ENCODE assay signal across 27 mouse cellular contexts in the genomic region with DNA sequence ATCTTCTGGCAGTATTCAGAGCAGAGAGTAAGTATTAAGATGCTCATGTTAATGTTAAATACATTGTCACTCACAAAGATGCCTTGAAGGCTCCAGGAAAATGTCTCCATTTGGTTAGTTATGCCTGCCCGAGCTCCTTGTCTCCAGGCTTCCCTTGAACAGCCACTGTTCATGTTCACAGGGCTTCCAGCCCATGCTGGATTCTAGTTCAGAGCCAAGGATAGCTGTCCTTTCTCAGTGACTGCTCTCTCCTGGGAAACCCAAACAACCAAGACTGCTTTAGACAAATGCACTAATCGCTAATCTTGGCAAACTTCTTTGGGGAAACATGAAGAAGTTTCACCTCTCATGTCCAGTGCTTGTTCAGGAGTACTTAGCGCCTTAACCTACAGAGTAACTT. TPM values are rescaled to one million over a fixed set of nuclear protein-coding genes. Genes with fewer than 3 reads are reported as not detected.
A peak's percentile ranks its signal among the peaks of the same experiment; 100 is the strongest.
DNase-seq lines count a peak whose midpoint lies in the region; ATAC-seq and TF ChIP-seq lines count a peak whose summit lies in the region.
"Had no signal": no experiment of that assay in that cellular context is flagged by ENCODE, and none has a peak within 500 bp of the region (broad histone marks: within the 10 kb centered on the region; RNA-seq: fewer than 3 reads in every experiment).

No protein-coding gene starts in this region.

- WGBS in heart, embryonic 12.5 days: 84% methylated on average over 3 of the region's 3 CpGs
- WGBS in hindbrain, postnatal 0 days: 83% methylated on average over 3 of the region's 3 CpGs
- WGBS in hindbrain, embryonic 11.5 days: 89% methylated on average over 3 of the region's 3 CpGs
- WGBS in midbrain, postnatal 0 days: 84% methylated on average over 3 of the region's 3 CpGs
- WGBS in midbrain, embryonic 14.5 days: 91% methylated on average over 3 of the region's 3 CpGs

- no peaks in the 10 kb centered on the region for H3K4me1 ChIP-seq in heart, embryonic 12.5 days (replicated peaks)
- no peaks in the 10 kb centered on the region for H3K4me1 ChIP-seq in hindbrain, postnatal 0 days (ENCODE audit: insufficient read depth, low read length)
- H3K4me1 ChIP-seq in hindbrain, embryonic 11.5 days (replicated peaks; ENCODE audit: control insufficient read depth, insufficient read depth, low read length): no peaks in the 10 kb centered on the region
- no peaks in the 10 kb centered on the region for H3K4me1 ChIP-seq in midbrain, postnatal 0 days (ENCODE audit: insufficient read depth, low read length)
- H3K4me1 ChIP-seq in midbrain, embryonic 14.5 days (ENCODE audit: control insufficient read depth, insufficient read depth, low read length): no peaks in the 10 kb centered on the region
- H3K4me1 ChIP-seq in embryonic fibroblast, embryonic 13.5 days (ENCODE audit: control insufficient read depth, insufficient read depth, low read length): no peaks in the 10 kb centered on the region
- H3K4me1 ChIP-seq: embryonic facial prominence, embryonic 10.5 days; embryonic facial prominence, embryonic 12.5 days; forebrain, embryonic 10.5 days; forebrain, embryonic 12.5 days had no signal

- peaks cover 75% of the 10 kb centered on the region for H3K36me3 ChIP-seq in heart, embryonic 12.5 days
- H3K36me3 ChIP-seq in hindbrain, postnatal 0 days (ENCODE audit: insufficient read depth, low read length): peaks cover 51% of the 10 kb centered on the region
- H3K36me3 ChIP-seq in hindbrain, embryonic 11.5 days (ENCODE audit: control insufficient read depth, insufficient read depth, low read length): peaks cover 11% of the 10 kb centered on the region; the same call in 1 of the 2 replicates
- H3K36me3 ChIP-seq in midbrain, postnatal 0 days (ENCODE audit: insufficient read depth, low read length): peaks cover 65% of the 10 kb centered on the region
- H3K36me3 ChIP-seq in midbrain, embryonic 14.5 days (ENCODE audit: control insufficient read depth, insufficient read depth, low read length): peaks cover 89% of the 10 kb centered on the region

- no peak overlapping the region for H3K4me2 ChIP-seq in heart, embryonic 12.5 days
- no peak overlapping the region for H3K4me2 ChIP-seq in hindbrain, postnatal 0 days (ENCODE audit: low read depth, low read length)
- no peak overlapping the region for H3K4me2 ChIP-seq in hindbrain, embryonic 11.5 days (replicated peaks; ENCODE audit: low read depth, low read length)
- no peak overlapping the region for H3K4me2 ChIP-seq in midbrain, postnatal 0 days (ENCODE audit: low read depth, low read length, poor library complexity, severe bottlenecking)
- no peak overlapping the region for H3K4me2 ChIP-seq in midbrain, embryonic 14.5 days (ENCODE audit: low read length)
- H3K4me2 ChIP-seq: embryonic facial prominence, embryonic 12.5 days; forebrain, embryonic 12.5 days had no signal

- no peak for TF ChIP-seq POLR2A in embryonic fibroblast, embryonic 13.5 days (IDR thresholded peaks at IDR 0.05; ENCODE audit: low read depth, low read length)

- no peak overlapping the region for H3K4me3 ChIP-seq in heart, embryonic 12.5 days
- H3K4me3 ChIP-seq in hindbrain, postnatal 0 days (ENCODE audit: low read length): no peak overlapping the region
- H3K4me3 ChIP-seq in hindbrain, embryonic 11.5 days (ENCODE audit: low read depth, low read length): no peak overlapping the region
- no peak overlapping the region for H3K4me3 ChIP-seq in midbrain, postnatal 0 days (ENCODE audit: low read depth, low read length)
- H3K4me3 ChIP-seq in midbrain, embryonic 14.5 days (replicated peaks; ENCODE audit: low read depth, low read length): no peak overlapping the region
- H3K4me3 ChIP-seq in embryonic fibroblast, embryonic 13.5 days (ENCODE audit: insufficient read depth, low read length): no peak overlapping the region
- H3K4me3 ChIP-seq: embryonic facial prominence, embryonic 10.5 days; embryonic facial prominence, embryonic 12.5 days; erythroblast, embryonic 14.5 days; forebrain, embryonic 10.5 days; forebrain, embryonic 12.5 days had no signal

- DNase-seq in heart, adult 11 months: peak; percentile 66
- DNase-seq in hindbrain, postnatal 0 days (ENCODE audit: low spot score): peak; percentile 17
- DNase-seq in hindbrain, embryonic 11.5 days (ENCODE audit: low spot score): no peak
- peak; percentile 46 for DNase-seq in midbrain, postnatal 0 days (ENCODE audit: low spot score)
- no peak for DNase-seq in midbrain, embryonic 14.5 days
- DNase-seq: adrenal gland, adult 8-10 months; adrenal gland, postnatal 14 days; adrenal gland, postnatal 36 days; B cell, adult 2 months; cerebellum, adult 11-12 months; cerebellum, adult 2 months; cerebellum, adult 9-10 months; cerebellum, postnatal 10 days; cerebellum, postnatal 25 days had no signal

- H3K9ac ChIP-seq in heart, embryonic 12.5 days: no peak overlapping the region
- no peak overlapping the region for H3K9ac ChIP-seq in hindbrain, postnatal 0 days (replicated peaks; ENCODE audit: low read length)
- no peak overlapping the region for H3K9ac ChIP-seq in hindbrain, embryonic 11.5 days (ENCODE audit: low read depth, low read length)
- no peak overlapping the region for H3K9ac ChIP-seq in midbrain, postnatal 0 days (replicated peaks; ENCODE audit: low read length, poor library complexity, severe bottlenecking)
- no peak overlapping the region for H3K9ac ChIP-seq in midbrain, embryonic 14.5 days (replicated peaks; ENCODE audit: low read length)
- H3K9ac ChIP-seq: embryonic facial prominence, embryonic 12.5 days; forebrain, embryonic 12.5 days had no signal

- no peak overlapping the region for H3K27ac ChIP-seq in heart, embryonic 12.5 days (ENCODE audit: poor library complexity, severe bottlenecking)
- no peak overlapping the region for H3K27ac ChIP-seq in hindbrain, postnatal 0 days
- H3K27ac ChIP-seq in hindbrain, embryonic 11.5 days (ENCODE audit: low read depth, low read length): no peak overlapping the region
- no peak overlapping the region for H3K27ac ChIP-seq in midbrain, postnatal 0 days (ENCODE audit: low read depth, low read length)
- H3K27ac ChIP-seq in midbrain, embryonic 14.5 days (replicated peaks; ENCODE audit: low read depth, low read length): no peak overlapping the region
- peak overlapping the region; percentile 43; the same call in 1 of the 2 replicates for H3K27ac ChIP-seq in embryonic fibroblast, embryonic 13.5 days (ENCODE audit: insufficient read depth, low read length)
- H3K27ac ChIP-seq: embryonic facial prominence, embryonic 10.5 days; embryonic facial prominence, embryonic 12.5 days; forebrain, embryonic 10.5 days; forebrain, embryonic 12.5 days had no signal

- no peak for TF ChIP-seq CTCF in hindbrain, postnatal 0 days (IDR thresholded peaks at IDR 0.05; ENCODE audit: low read depth)
- TF ChIP-seq CTCF in midbrain, postnatal 0 days (IDR thresholded peaks at IDR 0.05): no peak
- no peak for TF ChIP-seq CTCF in embryonic fibroblast, embryonic 13.5 days (IDR thresholded peaks at IDR 0.05; ENCODE audit: borderline replicate concordance, insufficient read depth, low read length)

- H3K27me3 ChIP-seq in heart, embryonic 12.5 days (replicated peaks): no peaks in the 10 kb centered on the region
- H3K27me3 ChIP-seq in hindbrain, postnatal 0 days (ENCODE audit: insufficient read depth, low read length): no peaks in the 10 kb centered on the region
- H3K27me3 ChIP-seq in hindbrain, embryonic 11.5 days (ENCODE audit: control insufficient read depth, insufficient read depth, low read length): no peaks in the 10 kb centered on the region
- no peaks in the 10 kb centered on the region for H3K27me3 ChIP-seq in midbrain, postnatal 0 days (ENCODE audit: insufficient read depth, low read length)
- H3K27me3 ChIP-seq in midbrain, embryonic 14.5 days (ENCODE audit: control insufficient read depth, insufficient read depth, low read length): no peaks in the 10 kb centered on the region
- H3K27me3 ChIP-seq: CH12.LX; embryonic facial prominence, embryonic 12.5 days; forebrain, embryonic 12.5 days; Patski had no signal

- no peak for ATAC-seq in heart, embryonic 12.5 days (ENCODE audit: insufficient number of reproducible peaks, low FRiP score)
- ATAC-seq in hindbrain, postnatal 0 days: no peak
- ATAC-seq in hindbrain, embryonic 11.5 days (ENCODE audit: low FRiP score): no peak
- no peak for ATAC-seq in midbrain, postnatal 0 days (ENCODE audit: low FRiP score)
- no peak for ATAC-seq in midbrain, embryonic 14.5 days (ENCODE audit: low FRiP score, low TSS enrichment)
- ATAC-seq: activated CD4-positive, CD25-positive, alpha-beta regulatory T cell, adult 4 months; CD4-positive, CD25-positive, alpha-beta regulatory T cell, adult 4 months; forebrain, embryonic 14.5 days; Patski had no signal

- H3K9me3 ChIP-seq in heart, embryonic 12.5 days (replicated peaks): no peaks in the 10 kb centered on the region
- no peaks in the 10 kb centered on the region for H3K9me3 ChIP-seq in hindbrain, postnatal 0 days (ENCODE audit: low read length)
- H3K9me3 ChIP-seq in hindbrain, embryonic 11.5 days (ENCODE audit: control insufficient read depth, low read length): no peaks in the 10 kb centered on the region
- H3K9me3 ChIP-seq in midbrain, postnatal 0 days (ENCODE audit: low read length): no peaks in the 10 kb centered on the region
- no peaks in the 10 kb centered on the region for H3K9me3 ChIP-seq in midbrain, embryonic 14.5 days (ENCODE audit: control insufficient read depth, low read length)
- H3K9me3 ChIP-seq: embryonic facial prominence, embryonic 10.5 days; embryonic facial prominence, embryonic 12.5 days; forebrain, embryonic 10.5 days; forebrain, embryonic 12.5 days; G1E had no signal

RNA-seq across cellular contexts. Expression of a gene that starts 46.5 kb away (rescaled TPM):
- polyA plus RNA-seq in heart, embryonic 12.5 days (2016; fragmentation: Nextera tagmentation; extraction: Ambion mirVana): 29.6 and 32.3 TPM in 2 replicates
- total RNA-seq in hindbrain, postnatal 0 days (2014; rRNA removed): 16.1 and 19.5 TPM in 2 replicates
- 27.8 and 28.8 TPM in 2 replicates for polyA plus RNA-seq in hindbrain, postnatal 0 days (2015; fragmentation: Nextera tagmentation; extraction: Ambion mirVana)
- polyA plus RNA-seq in hindbrain, embryonic 11.5 days (2014; fragmentation: Nextera tagmentation; extraction: Ambion mirVana): 42.2 and 49.6 TPM in 2 replicates
- 17.9 and 24.6 TPM in 2 replicates for total RNA-seq in midbrain, postnatal 0 days (2014; rRNA removed)
- polyA plus RNA-seq in midbrain, postnatal 0 days (2015; fragmentation: Nextera tagmentation; extraction: Ambion mirVana): 23.6 and 24.8 TPM in 2 replicates
- 40.1 and 46.2 TPM in 2 replicates for polyA plus RNA-seq in midbrain, embryonic 14.5 days (2014; fragmentation: Nextera tagmentation; extraction: Ambion mirVana)
- 30.5 and 43.2 TPM in 2 replicates for polyA plus RNA-seq in embryonic fibroblast, embryonic 13.5 days (2011; ENCODE audit: insufficient read length, low read depth, missing spikeins)

RNA-seq across cellular contexts. Expression of a gene that starts 46.8 kb away (rescaled TPM):
- 18.0 and 18.5 TPM in 2 replicates for polyA plus RNA-seq in heart, embryonic 12.5 days (2016; fragmentation: Nextera tagmentation; extraction: Ambion mirVana)
- total RNA-seq in hindbrain, postnatal 0 days (2014; rRNA removed): 9.0 and 11.8 TPM in 2 replicates
- polyA plus RNA-seq in hindbrain, postnatal 0 days (2015; fragmentation: Nextera tagmentation; extraction: Ambion mirVana): 7.8 and 8.5 TPM in 2 replicates
- polyA plus RNA-seq in hindbrain, embryonic 11.5 days (2014; fragmentation: Nextera tagmentation; extraction: Ambion mirVana): 19.3 and 21.6 TPM in 2 replicates
- 11.2 and 13.6 TPM in 2 replicates for total RNA-seq in midbrain, postnatal 0 days (2014; rRNA removed)
- 7.7 and 9.5 TPM in 2 replicates for polyA plus RNA-seq in midbrain, postnatal 0 days (2015; fragmentation: Nextera tagmentation; extraction: Ambion mirVana)
- polyA plus RNA-seq in midbrain, embryonic 14.5 days (2014; fragmentation: Nextera tagmentation; extraction: Ambion mirVana): 11.2 and 14.3 TPM in 2 replicates
- 28.2 and 44.8 TPM in 2 replicates for polyA plus RNA-seq in embryonic fibroblast, embryonic 13.5 days (2011; ENCODE audit: insufficient read length, low read depth, missing spikeins)

RNA-seq across cellular contexts. Expression of a gene that starts 58.5 kb away (rescaled TPM):
- polyA plus RNA-seq in heart, embryonic 12.5 days (2016; fragmentation: Nextera tagmentation; extraction: Ambion mirVana): 2.2 and 3.1 TPM in 2 replicates
- total RNA-seq in hindbrain, postnatal 0 days (2014; rRNA removed): 0.68 and 1.0 TPM in 2 replicates
- polyA plus RNA-seq in hindbrain, postnatal 0 days (2015; fragmentation: Nextera tagmentation; extraction: Ambion mirVana): 0.58 and 0.59 TPM in 2 replicates
- polyA plus RNA-seq in hindbrain, embryonic 11.5 days (2014; fragmentation: Nextera tagmentation; extraction: Ambion mirVana): 0.54 and 0.80 TPM in 2 replicates
- total RNA-seq in midbrain, postnatal 0 days (2014; rRNA removed): 0.90 and 0.99 TPM in 2 replicates
- polyA plus RNA-seq in midbrain, postnatal 0 days (2015; fragmentation: Nextera tagmentation; extraction: Ambion mirVana): 0.29 and 0.38 TPM in 2 replicates
- polyA plus RNA-seq in midbrain, embryonic 14.5 days (2014; fragmentation: Nextera tagmentation; extraction: Ambion mirVana): 0.28 and 0.30 TPM in 2 replicates
- polyA plus RNA-seq in embryonic fibroblast, embryonic 13.5 days (2011; ENCODE audit: insufficient read length, low read depth, missing spikeins): 5.8 and 6.8 TPM in 2 replicates

Comparison
In these comparisons a context has a peak if more than half of its experiments do, and no peak if none do; other contexts are left out.
1. DNase-seq: peak in heart, adult 11 months (single experiment), hindbrain, postnatal 0 days (single experiment) and midbrain, postnatal 0 days (single experiment); none in hindbrain, embryonic 11.5 days (single experiment) and midbrain, embryonic 14.5 days (single experiment).